Mouse (Mus musculus): ENCODE data around the gene Sox15.

The Sox15 gene

DNA sequence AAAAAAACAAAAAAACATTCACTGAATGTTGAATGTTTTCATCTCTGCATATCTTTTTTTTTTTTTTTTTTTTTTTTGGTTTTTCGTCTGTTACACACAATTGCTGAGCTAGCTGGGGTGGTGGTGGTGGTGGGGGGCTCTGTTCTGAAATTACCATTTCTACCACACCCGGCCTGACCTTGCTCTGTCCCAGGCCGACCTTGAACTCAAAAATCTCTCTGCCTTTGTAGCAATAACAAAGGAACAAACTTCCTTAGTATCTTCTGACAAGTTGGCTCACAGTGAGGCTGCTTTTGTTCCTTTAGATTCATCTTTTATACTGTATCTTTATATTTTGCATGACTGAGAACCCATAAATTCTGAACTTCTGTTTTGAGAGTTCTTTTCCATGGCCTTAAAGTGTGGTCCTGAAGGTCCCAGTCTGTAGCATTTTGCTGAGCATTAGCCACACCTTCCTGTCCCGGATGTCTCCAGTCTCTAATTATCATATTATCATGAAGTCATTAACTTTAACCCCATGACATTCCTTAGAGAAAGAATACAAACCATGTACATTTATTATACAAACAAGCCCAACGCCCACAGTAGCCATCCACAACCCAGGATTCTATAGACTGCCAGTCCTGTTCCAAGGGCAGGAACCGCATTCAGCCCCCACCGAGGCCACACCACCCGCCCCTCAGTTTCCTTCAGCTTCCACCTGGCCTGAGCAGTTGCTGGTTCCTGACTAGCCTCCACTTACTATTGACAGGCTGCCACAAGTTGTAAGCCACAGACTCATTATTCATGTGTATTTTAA, 48.9 kb downstream of the Sox15 start:
- DNase-seq, result no peak

- no peak for DNase-seq
These were observed 49.5 kb downstream of the Sox15 start for GRCm38 (mm10) chr11:69704613-69705010.
